Mouse (Mus musculus) mouse trophoblast stem cell (cell line): ENCODE measurements at regions not wholly inside any gene's neighbourhood (a gene's known extent, or its start where the extent isn't known, plus 50 kb on each side); places are given as distances from the start of the nearest gene placed in this dataset.

Experiments used
- in situ Hi-C, 2 experiments: fragments of 300-500 bp; cut with MseI, MboI; formaldehyde crosslinking; loops; 2 replicates in 1 of 2; 3 replicates in 1 of 2; pipeline ENCODE4 v1.15.1; 2025

DNA sequence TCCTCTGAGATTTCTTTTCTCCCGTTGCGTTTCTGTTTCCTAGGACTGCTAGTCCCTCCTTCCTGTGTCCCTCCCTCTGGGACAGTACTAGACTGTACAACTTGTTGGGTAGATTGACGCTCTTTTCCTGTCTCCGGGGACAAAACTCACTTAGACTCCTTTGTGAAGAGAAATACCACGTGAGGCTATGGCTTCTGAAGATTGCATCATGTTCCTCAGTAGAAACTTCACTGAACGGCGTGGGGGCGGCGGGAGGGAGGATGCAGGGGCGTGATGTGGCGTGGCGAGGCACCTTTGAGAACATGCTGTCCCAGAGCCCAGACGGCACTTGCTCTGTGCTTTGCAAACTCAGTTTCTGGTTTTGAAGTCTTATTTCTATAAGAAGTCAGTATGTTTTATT lies 78.5 kb downstream of the Spata18 start:
- in situ Hi-C loops = no loop called here

DNA sequence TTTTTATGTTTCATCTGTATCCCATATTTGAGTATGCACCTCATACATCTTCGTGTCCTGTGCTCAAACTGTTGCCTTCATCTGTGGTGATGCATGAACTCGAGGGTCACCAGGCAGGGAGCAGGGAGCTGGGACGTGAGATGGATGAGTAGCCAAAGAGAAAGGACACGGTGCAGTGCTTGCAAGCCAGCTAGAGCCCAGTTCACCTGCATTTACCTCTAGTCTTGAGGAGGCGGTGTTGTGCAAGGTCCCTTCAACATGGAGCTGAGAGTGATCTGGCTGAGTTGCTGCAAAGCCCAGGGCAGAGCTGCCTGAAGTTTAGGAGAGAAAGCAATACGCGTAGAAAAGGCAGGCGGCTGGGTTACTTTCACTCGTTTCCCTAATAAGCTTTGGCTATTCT lies 80.2 kb downstream of the Spata18 start:
- in situ Hi-C loops = no loop called here

DNA sequence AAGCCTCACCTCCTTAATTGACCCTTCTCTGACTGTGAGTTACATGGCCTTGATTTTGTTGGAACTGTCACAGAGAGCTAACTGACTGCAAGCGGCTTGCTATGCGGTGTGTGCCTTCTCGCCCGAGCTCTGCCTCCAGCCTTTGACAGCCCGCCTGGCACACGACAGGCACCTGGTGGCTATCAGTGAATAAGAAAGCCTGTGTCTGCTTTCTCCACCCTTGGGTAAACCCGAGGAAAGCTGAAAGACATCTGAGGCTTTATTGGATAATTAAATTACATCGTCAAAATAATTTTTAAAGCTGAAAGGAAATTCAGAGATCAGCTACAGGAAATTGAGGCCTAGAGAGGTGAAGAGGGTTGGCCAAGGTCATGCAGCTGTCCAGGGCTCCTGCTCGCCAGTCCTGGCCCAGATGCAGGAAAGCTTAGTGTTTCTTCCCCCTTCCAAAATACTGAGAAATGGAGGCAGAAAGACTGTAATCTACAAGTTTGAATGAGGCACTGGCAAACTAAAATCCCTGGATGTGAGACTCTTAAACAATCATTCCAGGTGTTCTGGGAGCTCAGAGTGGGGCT lies 80.9 kb downstream of the Spata18 start:
- in situ Hi-C loops = no loop called here

DNA sequence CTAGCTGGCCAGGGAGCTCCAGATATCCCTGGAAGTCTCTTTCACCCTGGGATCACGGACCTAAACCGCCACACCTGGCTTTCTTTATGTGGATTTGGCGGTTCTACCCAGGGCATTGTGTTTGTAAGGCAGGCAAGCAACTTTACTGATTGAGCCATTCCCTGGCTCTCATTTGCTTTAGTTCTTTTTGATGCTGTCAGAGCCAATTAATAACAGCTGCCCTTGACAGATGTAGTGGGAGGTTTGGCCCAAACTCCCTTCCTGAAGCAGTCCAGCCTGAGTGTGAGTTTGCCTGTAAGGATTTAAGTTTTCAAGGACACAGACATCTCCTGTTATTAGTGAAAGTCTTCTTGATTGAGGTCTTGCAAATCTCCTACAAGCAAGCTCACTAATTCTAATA lies 89.6 kb downstream of the Spata18 start:
- in situ Hi-C loops = no loop called here

DNA sequence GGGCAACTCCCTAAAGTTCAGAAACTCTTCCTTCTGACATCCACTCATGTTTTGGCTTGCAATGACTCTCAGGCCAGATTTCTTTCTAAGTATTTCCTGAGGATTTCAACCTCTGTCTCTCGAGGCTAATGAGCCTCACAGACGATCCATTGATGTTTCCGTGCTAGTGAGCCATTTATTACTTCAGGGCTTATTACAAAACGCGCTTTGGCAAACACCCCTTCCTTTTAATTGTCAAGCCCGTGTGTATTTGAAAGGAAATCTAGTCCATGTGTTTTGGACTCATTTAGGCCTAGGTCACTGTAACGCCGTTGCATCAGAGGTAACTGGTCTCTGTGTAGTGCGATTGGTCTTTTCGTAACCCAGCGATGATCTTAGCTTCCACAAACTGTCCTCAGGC lies 90.3 kb downstream of the Spata18 start:
- in situ Hi-C loops = no loop called here

DNA sequence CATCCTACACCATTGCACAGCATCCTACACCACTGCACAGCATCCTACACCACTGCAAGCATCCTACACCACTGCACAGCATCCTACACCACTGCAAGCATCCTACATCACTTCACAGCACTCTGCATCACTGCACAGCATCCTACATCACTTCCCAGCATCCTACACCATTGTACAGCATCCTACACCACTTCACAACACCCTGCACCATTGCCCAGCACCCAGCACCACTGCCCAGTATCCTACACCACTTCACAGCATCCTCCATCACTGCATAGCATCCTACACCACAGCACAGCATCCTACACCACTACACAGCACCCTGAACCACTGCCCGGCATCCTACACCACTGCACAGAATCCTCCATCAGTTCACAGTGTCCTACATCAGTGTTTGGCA lies 92.8 kb downstream of the Spata18 start:
- in situ Hi-C loops = no loop called here

DNA sequence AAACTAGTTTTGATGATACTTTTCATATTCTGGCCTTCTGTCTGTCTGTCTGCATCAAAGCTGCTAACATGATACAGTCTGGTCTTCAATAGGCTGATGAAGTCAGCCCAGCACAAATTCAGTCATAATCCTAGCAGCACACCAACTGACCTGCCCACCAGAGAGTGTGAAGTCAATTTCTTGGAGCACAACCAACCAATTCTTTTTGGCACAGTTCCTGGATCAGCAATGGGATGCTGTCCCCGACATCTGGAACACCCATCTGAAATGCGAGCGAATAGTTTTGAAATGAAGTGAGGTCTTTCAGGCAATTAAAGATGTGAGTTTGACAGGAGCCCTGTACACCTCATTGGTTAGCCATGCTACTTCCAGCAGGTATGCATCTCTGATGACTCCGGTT lies 98.6 kb downstream of the Spata18 start:
- in situ Hi-C loops = no loop called here

DNA sequence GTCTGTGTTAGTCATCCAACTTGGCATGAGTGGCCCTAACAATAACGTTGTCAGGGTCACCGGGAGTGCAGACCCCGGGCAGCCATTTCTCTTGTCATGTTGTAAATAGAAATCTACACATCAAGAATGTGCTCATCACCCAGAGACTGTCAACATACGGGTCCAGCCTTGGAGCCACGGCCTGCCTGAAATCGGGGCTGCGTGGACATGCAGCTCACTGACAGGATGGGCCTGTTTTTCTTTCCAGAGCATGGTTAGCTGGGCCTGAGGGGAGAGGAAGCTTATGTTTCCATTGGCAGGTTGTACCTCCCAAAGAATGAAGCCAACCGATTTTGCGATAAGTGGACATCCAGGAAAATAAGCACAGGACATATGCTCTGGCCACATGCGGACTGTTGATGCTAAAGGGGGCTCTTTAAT lies 101.1 kb downstream of the Spata18 start:
- in situ Hi-C loops = no loop called here

DNA sequence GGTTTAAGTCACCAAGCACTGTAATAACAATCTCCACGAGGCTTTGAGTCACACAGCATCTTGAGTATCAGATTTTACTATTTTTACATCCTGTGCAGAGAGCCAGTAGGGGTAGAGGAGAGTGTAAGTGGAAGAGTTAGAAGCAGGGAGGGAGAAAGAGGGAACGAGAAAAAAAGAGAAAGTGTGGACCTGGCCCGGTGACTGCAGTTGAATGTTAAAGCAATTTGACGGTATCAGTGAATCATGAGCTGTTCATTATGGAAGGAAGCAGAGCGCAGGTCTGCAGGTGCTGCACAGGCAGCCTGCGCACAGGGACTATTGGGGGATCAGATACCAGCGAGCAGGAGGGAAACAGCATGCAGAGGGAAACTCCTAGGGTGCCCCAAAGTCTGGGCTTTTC lies 102.6 kb downstream of the Spata18 start:
- in situ Hi-C loops = no loop called here

DNA sequence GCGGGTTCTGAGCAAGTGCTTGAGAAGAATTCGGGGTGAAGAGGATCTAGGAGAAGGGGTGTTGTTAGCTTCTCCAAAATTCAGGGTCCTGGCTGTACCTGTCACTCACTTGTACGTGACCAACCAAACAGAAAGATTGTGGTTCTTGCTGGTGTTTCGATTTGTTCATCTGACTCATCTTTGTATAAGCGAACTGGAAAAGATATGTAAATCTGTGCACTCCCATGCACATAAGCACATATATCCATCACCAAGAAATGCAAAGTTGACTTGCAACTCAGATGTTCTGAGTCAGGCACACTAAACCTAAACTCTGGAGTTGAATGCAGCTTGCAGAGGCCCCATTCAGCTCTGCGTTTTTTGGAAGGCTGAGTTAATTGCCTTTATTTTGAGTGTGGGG lies 107.4 kb downstream of the Spata18 start:
- in situ Hi-C loops = no loop called here

DNA sequence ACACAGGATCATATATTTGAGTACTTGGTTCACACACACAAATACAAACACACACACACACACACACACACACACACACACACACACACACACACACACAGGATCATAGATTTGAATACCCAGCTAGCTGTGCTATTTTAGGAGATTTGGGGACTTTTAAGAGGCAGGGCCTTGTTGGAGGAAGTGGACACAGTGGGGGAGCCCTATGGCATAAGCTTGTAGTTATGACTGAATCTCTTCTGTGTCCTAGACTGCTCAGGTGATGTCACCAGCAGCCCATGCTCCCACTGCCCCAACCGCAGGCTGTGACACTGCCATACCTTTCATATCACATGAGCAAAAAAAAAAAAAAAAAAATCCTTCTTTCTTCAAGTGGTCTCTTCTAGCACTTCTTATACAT lies 110.1 kb downstream of the Spata18 start:
- in situ Hi-C loops = no loop called here

DNA sequence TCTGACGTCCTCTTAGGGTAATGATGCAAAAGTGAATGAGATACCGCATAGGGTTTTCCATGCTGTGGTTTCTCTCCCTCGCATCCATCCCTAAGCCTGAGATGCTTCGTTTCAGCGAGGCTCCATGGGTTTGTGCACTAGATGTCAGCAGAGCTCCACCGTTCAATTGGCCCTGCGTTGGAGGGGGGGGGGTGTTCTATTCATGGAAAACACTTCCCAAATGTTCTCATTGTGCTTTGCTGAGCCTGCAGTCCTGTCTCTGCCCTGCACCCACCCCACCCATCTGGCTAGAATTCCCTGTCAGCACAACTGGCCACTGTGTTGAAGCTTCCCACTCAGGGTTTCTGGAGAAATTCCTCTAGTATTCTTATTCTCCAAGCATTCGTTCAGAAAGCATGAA lies 110.5 kb downstream of the Spata18 start:
- in situ Hi-C loops = no loop called here

DNA sequence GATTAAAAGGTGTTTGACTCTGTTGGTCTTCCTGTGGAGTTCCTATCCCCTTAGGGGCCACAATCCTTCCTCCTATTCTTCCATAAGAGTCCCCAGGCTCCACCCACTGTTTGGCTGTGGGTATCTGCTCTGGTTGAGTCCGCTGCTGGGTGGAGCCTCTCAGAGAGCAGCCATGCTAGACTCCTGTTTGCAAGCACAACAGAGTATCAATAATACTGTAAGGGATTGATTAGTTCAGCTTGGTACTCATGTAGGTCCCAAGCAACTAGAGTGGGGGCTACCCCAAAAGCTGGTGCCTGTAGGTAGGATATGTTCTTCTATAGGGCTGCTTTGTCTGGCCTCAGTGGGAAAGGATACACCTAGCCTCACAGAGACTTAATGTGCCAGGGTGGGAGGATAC lies 113.0 kb downstream of the Spata18 start:
- in situ Hi-C loops = no loop called here

DNA sequence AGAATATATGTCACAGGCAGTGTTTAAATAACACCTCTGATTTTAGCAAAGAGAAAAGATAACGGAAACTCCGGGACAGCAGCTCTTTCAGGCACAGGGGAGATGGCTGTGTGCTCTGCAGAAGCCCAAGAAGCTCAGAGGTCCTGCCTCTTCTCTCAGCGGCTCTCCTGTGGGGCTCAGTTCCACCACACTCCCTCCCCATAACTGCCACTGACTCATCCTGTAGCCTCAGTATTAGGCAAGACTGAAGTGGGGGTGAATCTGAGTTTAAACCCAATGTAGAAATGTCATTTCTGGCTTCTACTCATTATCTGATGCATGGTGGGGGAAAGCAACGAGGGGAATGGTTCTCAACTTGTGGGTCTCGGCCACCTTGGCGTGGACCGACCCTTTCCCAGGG lies 114.3 kb downstream of the Spata18 start:
- in situ Hi-C loops = no loop called here

DNA sequence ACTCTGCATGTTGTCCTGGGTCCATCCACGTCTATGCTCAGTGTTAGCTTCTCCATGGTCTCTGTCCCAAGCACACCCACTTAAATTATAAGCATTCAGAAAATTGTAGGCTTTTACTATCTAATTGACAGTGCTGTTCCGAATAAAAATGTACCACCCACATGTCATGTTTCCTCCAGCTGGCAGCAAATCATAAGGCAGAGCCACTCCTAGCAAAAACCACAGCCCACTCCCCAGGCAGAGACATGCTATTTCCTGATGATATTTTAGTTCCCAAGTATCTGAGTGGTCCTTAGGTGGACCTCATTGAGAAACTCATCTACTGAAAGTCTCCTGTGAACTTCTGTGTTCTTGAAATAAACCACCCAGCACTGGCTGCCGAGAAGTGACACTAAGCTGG lies 117.1 kb downstream of the Spata18 start:
- in situ Hi-C loops = no loop called here

DNA sequence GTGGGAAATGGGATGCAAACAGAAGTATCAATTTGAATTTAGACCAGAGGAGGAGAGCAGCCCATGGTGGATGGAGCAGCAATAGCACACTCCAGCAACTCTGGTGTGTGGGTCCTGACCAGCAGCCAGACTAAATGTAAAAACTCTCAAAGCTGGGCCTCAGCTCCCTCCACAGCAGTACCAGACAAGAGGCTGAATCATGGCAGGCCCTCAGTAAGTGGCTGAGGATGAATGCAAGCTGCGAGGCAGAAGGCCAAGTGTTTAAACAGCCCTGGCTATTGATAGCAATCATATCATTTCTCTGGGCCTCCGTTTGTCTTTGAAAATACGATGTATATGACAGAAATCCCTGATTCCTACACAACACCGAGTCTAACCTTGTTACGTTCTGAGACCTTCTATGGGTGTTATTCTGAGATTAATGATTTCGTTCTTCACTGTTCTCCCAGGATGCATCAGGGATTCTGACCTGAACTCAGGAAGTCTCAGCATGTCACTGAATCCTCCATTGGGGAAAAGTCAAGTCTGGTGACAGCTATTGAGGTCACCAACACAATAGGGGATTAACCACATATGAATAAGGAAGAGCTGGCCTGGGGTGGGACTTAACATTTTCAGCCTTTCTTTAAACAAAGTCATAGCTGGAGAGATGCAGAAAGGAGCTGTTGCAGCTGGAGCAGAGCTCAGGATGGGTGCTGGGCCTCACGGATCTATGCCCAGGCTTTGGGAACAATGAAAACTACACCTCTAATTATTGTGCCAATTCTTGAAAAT lies 124.8 kb downstream of the Spata18 start:
- in situ Hi-C loops = no loop called here

DNA sequence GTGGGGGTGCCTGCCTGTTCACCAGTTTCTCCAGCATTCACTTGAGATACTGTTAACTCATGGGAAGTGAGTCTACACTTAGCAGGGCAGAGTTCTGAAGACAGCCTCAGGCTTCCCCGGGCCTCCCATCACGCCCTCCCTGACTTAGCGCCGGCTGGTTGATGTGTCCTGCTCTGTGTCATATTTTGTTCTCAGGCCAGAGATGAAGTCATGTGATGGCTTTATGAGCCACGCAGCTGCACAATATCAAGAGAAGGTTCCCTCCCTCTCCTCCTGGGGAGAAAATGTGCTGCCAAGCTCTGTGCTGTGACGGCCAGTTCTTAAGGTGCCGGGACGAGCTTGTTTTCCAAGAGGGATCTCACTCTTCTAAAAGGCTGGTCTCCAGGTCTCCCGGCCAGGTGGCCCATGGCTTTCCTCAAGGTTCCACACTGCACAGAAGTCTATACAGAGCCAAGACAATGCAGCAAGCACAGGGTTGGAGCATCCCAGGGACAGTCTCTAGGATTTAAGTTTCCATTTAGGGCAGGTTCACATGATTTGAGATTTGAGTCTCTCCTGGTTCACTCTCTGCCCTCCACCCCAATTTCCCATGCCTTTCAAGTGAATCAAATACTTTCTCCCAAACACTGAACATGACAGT lies 126.2 kb downstream of the Spata18 start:
- in situ Hi-C loops = no loop called here

DNA sequence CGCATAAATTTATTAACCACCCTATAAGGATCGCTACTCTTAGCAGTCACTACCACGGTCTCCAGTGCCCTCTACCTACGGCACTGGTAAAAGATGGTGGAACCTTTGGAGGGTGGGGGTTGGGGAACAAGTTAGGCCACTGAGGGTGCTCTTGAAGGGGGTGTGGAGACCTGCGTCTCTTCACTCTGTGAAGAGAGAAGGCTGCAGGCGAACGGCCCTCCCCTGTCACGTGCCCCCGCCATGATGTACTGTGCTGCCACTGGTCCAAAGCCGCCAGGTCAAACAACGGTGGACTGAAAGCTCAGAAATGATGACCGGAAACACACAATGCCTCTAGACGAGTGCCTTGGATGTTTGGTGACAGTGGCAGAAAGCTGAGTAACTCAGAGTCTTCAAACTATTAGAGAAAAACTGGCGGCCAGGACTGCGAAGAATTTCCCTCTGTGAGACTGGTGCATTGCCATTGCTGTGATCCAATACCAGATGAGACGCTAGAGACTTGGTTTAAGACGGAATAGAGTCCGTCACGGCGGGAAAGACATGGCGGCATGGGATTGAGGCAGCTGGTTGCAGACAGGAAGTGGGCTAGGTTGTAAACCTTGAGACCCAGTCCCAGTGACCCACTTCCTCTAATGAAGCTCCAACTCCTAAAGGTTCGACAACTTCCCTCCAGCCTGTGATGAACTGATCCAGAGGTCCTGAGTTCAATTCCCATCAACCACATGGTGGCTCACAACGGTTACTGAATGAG lies 130.2 kb downstream of the Spata18 start:
- in situ Hi-C loops = no loop called here

DNA sequence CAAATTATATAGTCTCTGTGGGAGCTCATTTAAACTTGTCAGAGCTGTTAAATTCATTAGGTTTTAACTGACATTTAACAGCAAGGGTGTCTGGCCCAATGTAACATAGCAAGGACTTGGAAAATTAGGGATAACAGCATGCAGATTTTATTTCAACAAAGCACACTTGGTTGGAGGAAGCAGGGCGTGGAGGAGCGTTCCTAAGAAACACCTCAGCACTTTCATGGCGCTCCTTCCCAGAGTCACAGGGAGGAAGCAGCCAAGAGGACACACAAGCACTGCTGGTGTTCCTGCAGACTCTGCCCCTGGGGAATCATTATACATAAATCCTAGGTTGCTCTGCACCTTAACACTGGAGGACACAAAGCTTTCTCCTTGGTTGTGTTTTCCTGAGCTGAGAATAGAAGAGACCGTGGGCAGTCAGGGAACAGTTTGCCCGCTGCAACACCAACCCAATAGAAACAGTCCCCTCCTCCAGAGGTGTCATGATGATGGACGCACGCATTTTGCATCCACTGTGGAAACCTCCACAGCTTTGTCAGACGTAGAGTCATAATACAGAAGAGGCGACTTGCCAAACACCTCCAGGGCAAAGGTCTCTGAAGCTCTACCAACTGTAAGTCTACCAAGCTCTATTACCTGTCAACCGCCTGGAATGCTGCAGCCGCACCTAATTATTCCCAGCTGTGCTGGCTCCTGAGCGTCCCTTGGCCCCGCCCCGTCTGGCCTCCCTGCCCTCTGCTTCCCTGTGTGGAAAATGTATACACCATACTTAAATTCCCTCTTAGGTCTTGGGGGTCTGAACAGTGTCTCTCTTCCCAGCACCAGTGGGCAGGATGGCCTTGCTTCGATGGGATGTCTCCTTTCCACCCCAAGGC lies 131.3 kb downstream of the Spata18 start:
- in situ Hi-C loops = no loop called here

DNA sequence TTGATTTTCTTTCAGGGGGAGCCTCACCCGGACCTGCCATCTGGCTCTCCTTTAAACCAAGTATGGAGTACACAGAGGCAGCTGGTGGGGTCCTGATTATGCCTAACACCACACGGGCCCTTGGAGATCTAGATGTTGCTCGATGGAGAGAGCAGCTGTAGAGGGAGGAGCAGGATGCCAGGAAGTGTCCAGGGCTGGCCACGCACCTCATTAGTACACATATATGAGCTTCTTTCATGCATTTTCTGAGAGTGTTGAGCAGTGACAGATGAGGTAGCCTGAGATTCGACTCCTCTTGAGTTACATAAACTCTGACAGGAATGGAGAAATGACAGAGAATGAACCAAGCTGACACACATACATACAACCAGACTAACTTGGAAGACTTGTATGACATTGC lies 136.1 kb downstream of the Spata18 start:
- in situ Hi-C loops = no loop called here

DNA sequence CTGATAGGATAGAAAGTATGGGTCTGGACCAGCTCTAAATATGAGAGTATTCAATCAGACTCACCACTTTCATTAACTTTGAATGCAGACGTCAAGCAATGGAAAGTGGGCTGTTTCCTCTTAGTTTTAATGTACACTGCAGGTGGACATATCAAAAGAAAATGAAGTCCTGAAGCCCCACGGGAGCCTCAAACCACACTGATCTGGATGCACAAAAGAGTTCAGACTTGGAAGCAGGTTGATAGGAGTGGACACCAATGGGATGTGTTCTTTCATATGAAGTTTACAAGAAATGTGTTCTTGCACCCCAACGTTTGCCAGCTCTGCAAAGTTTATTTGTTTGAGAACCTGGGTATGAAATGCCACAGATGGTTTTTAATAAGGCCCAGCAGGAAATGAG lies 141.0 kb downstream of the Spata18 start:
- in situ Hi-C loops = no loop called here

DNA sequence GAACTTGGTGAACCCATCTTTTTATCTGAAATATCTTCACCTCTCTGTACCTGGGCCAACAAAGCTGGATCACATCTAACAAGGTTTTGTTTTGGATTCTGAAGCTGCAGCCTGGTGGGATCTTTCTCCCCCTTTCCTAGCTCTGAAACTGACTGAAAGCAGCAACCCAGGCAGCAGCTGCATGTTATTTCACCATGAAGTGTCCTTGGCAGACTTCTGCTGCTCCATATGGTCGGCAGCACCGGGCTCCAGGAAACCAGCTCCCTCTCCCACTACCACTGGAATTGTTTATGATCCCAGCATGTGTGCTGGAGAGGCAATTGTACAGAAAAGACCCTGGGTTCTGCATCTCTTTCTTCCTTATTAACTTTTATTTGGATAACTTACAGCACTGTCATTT lies 145.0 kb downstream of the Spata18 start:
- in situ Hi-C loops = no loop called here
